Mouse (Mus musculus) heart, postnatal 25 days (tissue): Measurements from ENCODE around the gene Slco3a1. TPM values are rescaled to one million over a fixed set of nuclear protein-coding genes. Genes with fewer than 3 reads are reported as not detected.
A peak's percentile ranks its signal among the peaks of the same experiment; 100 is the strongest.
"Not testable (repeated sequence)": the region's sequence is repeated elsewhere in the genome, so short reads cannot be mapped to it uniquely, and the experiment has no call there.

ENCODE experiments used
- DNase-seq: peaks from one replicate; pipeline ENCODE4 v3.0.0; 2022; ENCODE audit warnings: low spot score
- intact Hi-C: fragments of 180-260 bp; cut with DNase I; formaldehyde crosslinking; loops from one replicate; pipeline ENCODE4 v1.15.1; 2025
- total RNA-seq, 2 experiments: library from RNA; stranded (reverse); gene quantifications; 2 replicates each; pipeline ENCODE4 v1.2.3; 2021

Gene Slco3a1
- total RNA-seq, 2 experiments from 2014 or later, result 95.3 to 105 TPM

DNA sequence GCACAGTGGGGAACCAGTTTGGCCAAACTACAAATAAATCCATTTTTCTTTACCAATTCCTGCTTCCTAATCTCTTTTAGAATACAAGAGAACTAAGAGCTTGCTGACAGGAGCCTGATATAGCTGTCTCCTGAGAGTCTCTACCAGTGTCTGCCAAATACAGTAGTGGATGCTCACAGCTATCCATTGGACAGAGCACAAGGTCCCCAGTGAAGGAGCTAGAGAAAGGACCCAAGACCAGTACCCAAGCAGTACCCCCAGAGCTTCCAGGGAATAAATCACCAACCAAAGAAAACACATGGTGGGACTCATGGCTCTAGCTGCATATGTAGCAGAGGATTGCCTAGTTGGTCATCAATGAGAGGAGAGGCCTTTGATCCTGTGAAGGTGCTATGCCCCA, 146.7 kb downstream of the Slco3a1 start:
- DNase-seq, intact Hi-C loops: not testable (repeated sequence)

- intact Hi-C loops, result no loop called here
- no peak for DNase-seq
Measured at GRCm38 (mm10) chr7:74399729-74400128, 154.9 kb downstream of the Slco3a1 start.

GRCm38 (mm10) chr7:74399154-74399553, 155.4 kb downstream of the Slco3a1 start:
- DNase-seq, result no peak
- intact Hi-C loops, result no loop called here

- intact Hi-C loops, result no loop called here
Measured at GRCm38 (mm10) chr7:74398326-74398725, 156.3 kb downstream of the Slco3a1 start.

DNA sequence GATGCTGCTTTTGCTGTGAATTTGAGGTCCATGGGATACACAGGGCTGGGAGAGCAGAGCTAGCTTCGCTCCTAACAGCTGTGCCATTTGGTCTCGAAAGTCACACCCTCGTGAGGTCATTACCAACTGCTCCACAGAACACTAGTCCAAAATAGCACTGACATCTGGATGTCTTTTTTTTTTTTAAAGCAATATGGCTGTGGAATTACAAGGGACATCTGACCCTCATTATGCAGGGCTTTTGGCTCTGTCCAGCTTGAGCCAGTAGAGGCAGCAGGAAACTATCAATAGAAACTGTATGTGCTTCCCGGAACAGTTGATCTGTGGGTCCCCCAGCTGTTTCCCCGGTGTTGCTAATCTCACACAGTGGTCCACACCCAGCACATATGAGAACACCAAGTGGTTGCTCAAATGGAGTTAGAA, 163.1 kb downstream of the Slco3a1 start:
- peak; percentile 29 for DNase-seq
- intact Hi-C loops, result no loop called here

More at GRCm38 (mm10) chr7:74398326-74398725, 156.3 kb downstream of the Slco3a1 start:
- DNase-seq, result no peak

DNA sequence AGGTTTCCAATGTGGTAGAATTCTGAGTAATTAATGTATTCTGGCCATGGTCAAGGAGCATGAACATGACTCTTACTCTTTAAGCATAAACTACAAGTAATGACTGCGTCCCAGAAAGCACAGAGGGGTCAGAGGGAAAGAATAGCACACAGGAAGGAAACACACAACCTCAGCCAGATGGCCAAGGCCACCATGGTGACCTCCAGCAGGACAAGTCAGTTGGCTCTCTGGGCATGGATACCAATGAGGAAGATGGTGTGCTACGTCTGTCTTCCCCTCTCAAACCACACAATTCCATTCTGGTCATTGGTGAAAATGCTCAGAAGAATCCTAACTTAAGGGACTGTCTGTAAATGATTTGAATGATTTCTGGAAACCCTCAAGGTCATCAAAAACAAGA, 165.0 kb downstream of the Slco3a1 start:
- DNase-seq, result no peak
- intact Hi-C loops, result no loop called here

- DNase-seq, result no peak
- intact Hi-C loops, result no loop called here
Measured at GRCm38 (mm10) chr7:74386257-74386656, 168.3 kb downstream of the Slco3a1 start.

GRCm38 (mm10) chr7:74383040-74383666, 171.4 kb downstream of the Slco3a1 start:
- no peak for DNase-seq
- intact Hi-C loops, result no loop called here

DNA sequence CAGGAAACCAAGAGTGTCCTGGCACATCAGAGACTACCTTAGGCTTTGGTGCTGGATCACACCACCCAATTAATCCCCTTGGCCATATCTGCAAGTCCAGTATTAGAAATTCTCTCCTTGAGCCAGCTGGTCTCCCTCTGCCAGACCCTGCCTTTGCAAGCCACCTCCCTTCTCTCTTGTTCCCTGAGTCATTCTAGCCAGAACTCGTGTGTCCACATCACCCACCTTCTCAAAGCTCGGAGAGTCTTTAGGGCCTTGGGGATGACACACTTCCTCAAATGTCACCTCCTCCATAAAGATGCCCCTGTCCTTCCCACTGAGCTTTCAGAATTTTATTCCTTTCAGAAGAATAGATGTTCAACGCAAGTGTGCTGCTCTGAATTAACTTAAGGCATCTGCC, 172.3 kb downstream of the Slco3a1 start:
- intact Hi-C loops, result no loop called here
- DNase-seq, result no peak

DNA sequence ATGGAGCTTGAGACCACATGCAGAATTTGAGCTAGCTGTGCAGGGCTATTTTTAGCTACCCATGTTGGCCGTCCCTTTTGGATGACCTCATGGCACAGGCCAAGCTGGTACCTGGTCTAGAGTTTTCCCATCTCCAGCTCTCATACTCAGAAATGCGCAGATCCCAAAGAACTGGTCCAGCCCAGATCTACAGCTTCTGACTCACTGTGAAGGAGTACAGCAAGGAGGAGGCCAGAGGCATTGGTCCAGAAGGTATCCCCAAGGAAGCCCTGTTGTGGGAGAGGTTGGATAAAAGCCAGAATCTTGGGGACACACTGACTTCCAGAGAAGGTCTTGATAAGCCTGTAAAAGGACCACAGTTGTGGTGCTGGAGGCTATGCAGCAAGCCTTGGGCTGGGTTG, 172.7 kb downstream of the Slco3a1 start:
- peak; percentile 69 for DNase-seq
- intact Hi-C loops, result no loop called here

- intact Hi-C loops, result no loop called here
Measured at GRCm38 (mm10) chr7:74381051-74381450, 173.5 kb downstream of the Slco3a1 start.

GRCm38 (mm10) chr7:74377909-74378308, 176.7 kb downstream of the Slco3a1 start:
- intact Hi-C loops, result loop anchor here (2.0 to 10.0 kb wide), 4 partner anchors 45 to 987 kb away; no protein-coding TSS in a partner anchor
- DNase-seq, result no peak

More at GRCm38 (mm10) chr7:74381051-74381450, 173.5 kb downstream of the Slco3a1 start:
- DNase-seq, result no peak

DNA sequence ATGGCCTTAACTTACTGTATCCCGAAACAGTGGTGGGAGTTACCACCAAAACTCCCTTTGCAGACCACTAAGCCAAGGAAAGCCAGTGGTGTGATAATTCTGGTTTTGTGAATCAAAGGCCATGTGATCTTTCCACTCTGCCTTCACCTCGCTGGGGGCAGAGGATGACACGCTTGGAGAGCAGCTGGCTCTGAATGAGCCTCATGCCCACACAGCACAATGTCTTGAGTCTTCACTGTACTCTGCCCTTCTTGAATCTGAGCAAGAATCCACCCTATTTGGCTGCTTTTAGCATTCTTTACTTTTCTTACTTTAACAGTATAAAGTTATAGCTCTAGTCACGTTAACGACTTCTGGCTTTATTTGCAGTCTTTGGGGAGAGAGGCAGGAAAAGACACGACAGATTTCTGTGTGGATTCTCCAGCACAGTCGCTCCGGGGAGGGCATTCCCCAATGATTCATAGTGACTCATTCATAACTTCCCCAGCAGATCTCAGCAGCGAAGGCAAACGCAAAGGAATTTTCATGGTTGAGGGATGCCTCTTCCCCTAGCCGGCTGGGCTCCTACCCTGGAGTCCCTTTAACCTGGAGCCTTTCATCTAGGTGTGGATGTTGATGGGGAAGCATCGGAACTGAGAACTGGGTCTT, 178.1 kb downstream of the Slco3a1 start:
- intact Hi-C loops, result loop anchor here (2.0 to 10.0 kb wide), 4 partner anchors 46 to 988 kb away; no protein-coding TSS in a partner anchor
- DNase-seq, result no peak

DNA sequence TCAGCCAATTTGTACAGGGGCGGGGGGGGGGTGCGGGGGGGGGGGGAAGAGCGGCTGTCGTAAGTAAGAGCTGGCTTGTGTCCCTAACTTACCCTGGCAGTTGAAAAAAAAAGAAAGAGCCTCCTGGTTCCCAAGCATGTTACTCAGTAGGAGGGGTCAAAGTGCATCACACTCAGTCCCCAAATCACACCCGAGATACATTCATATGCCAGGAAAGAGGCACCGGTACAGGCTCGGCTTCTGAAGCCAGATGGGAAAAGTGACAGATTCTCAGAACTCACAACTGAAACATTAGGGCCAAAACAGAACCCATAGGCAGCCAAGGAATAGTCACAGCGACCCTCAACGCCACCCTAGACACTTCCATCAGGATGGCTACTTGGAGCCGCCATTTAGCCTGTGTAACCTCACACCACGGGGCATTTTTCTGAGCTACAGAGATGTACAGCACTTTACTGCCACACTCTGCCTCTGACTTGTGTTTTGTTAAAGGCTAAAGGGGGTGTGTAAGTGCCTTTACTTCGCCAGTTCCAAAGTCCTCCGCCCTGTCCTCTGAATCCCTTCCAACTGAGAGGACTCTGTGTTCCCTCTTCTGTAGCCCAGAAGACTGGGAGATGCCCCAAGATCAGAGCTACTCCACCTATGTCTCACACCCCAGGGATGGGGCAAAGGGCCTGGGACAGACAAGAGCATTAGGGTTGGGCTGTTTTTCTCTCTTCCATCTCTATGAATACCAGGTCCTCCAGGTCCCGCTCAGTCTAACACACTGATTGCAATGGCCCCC, 179.2 kb downstream of the Slco3a1 start:
- intact Hi-C loops, result loop anchor here (5.0 to 10.0 kb wide), 3 partner anchors 82 to 989 kb away; no protein-coding TSS in a partner anchor
- DNase-seq, result peak; percentile 20

GRCm38 (mm10) chr7:74373056-74373455, 181.5 kb downstream of the Slco3a1 start:
- intact Hi-C loops, result loop anchor here (5.0 to 10.0 kb wide), 4 partner anchors 332 to 992 kb away; no protein-coding TSS in a partner anchor
- no peak for DNase-seq

DNA sequence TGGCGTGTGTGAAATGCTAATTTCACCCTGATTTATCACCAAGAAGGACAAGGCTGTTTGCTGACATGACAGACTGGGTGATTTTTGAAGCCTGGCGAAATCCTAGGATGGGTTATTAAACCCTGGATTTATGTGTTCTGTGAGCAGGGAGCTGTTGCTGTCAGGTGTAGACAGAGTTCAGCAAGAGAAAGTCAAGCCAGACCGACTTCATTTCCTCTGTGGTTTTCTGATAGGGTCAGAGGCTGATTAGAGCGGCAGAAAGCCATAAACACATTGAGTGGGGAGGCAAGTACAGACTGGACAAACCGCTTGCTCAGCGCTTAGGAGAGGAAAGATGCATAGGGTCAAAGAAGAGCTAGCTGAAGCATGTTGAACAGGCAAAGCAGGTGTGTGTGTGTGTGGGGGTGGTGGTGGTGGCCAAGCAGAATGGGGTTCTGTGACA, 182.4 kb downstream of the Slco3a1 start:
- no peak for DNase-seq
- intact Hi-C loops, result loop anchor here (5.0 to 10.0 kb wide), 4 partner anchors 333 to 993 kb away; no protein-coding TSS in a partner anchor

DNA sequence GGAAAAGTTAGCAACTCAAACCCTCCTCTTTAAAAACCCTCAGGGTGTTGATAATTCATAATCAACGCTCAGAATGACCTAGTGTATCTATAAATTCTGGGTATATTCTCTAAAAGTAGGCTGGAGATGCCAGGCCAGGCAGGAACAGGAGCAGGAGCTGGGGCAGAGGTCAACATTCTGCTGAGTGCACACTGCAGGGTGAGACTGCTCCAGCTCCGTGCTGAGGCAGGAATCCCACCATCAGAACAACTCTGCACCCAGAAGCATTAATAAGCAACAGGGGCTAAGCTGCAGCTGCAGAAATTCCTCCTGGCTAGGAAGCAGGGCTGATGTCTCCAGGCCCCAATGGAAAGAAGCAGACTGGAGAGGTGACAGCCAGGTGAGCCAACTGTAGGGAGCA, 182.9 kb downstream of the Slco3a1 start:
- DNase-seq, result no peak
- intact Hi-C loops, result loop anchor here (1.0 to 10.0 kb wide), 5 partner anchors 333 to 993 kb away; no protein-coding TSS in a partner anchor

DNA sequence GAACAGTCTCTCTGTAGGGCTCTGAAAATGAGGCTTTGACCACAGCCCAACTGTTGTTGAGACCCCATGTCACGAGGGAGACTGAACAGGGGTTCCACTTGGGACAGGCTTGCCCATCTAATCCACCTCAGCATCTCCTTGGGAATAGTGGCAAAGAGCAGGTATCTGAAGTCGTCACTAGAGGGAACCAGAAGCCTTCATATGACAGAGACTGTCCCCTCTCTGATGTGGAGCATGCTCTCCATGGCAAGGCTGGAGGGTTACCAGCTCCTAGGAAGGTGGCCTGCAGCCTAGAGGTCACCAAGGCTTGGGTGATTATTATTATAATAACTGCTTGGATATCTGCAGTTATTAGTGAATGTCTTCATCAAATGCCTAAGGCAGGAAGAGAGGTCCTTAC, 183.4 kb downstream of the Slco3a1 start:
- intact Hi-C loops, result loop anchor here (1.0 to 10.0 kb wide), 5 partner anchors 334 to 994 kb away; no protein-coding TSS in a partner anchor
- DNase-seq, result no peak

DNA sequence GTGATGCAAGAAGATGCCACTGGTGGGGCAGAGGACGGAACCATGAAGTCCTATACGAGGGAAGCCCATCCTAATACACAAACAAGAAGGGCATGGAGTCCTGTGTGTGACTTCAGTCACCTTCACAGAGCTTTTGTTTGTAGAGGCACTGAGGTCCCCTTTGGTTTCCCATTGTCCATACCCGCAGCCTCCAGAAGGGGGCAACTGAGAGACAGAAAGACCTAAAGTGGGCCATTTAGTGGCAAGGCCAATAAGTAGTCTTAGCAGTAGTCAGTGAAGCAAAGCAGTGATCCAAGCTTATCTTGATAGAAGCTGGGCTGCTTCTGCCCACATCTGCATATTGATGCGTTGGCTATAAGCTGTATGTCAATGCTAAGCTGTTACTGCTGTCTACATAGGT, 184.9 kb downstream of the Slco3a1 start:
- intact Hi-C loops, result loop anchor here (2.0 to 10.0 kb wide), 6 partner anchors 185 to 995 kb away; partner anchors contain the start of gene Slco3a1
- no peak for DNase-seq
